Mouse (Mus musculus): ENCODE results near the gene Pum1. TPM values are rescaled to one million over a fixed set of nuclear protein-coding genes. Genes with fewer than 3 reads are reported as not detected.

Pum1 gene
- total RNA-seq, 4 experiments from 2014 or later, result 62.4 to 92.5 (median 83.2) TPM

DNA sequence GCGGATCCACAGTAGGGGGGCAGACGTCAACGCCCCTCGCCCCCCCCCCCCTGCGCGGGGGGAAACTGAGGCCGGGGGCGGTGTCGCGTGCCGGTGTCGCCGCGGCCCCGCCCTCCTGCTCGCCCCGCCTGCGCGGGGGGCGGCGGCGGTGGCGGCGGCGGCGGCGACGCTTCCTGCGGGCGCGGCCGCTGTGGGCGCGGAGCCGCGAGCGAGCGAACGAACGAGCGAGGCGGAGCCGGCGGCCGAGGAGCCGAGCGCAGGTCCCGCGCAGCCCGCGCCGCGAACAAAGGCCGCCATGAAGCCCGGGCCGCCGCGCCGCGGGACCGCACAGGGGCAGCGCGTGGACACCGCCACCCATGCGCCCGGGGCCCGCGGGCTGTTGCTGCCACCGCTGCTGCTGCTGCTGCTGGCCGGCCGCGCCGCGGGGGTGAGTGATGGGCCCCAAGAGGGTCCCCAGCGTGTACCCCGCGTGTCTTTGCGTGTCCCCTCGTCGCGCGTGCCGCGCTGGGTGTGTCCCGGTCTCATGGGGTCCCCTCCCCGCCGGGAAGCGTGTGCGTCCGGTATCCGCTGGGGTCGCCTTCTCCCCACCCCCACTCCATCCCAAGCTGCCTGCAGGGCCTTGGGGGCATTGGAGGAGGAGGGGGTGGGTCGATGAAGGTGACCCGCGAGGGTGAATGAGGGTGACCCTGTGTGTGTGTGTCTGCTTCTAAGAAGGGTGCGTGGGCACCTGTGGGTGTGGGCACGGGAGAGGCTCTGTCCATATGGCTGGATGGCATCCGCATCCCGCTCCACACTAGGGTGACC, 129.5 kb downstream of the Pum1 start, which contains the start of gene Sdc3:
Gene Sdc3, plus strand, starts transcription at position 162 of the 804 bp plus-strand sequence.
- DNase-seq, result peak; percentile 45

DNA sequence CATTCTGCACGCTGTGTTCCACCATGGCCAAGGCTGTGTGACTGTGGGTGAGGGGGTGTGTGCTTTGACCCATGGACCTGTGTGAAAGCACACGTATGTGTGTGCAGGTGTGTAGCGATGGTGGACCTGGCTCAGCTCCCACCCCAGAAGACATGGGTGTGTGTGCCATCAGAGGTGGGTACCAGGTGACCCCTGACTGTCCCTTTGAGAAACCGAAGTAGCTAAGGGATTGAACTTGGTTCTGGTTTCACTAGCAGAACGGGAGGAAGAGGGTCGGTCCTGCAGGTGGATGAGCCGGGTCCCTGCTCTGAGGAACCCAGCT, 130.0 kb downstream of the Pum1 start:
- DNase-seq, result peak; percentile 36

DNA sequence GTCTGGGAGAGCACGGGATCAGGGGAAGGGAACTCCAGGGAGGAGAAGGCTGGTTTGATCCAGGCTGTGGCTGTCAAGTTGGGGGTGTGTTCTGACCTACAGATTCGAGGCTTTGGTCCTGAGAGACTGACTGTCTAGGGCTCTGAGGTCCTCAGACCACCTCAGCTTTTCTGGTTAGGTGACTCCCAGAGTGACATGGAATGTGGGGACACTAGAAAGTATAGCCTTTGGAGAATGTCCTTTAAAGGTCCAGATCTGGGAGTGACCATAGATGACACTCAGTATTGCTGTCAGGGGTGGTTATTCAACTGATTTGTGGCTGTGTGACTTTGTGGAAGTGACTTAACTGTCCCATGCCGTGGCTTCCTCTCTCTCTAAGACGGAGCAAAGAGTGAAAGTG, 131.7 kb downstream of the Pum1 start:
- peak; percentile 35 for DNase-seq

DNA sequence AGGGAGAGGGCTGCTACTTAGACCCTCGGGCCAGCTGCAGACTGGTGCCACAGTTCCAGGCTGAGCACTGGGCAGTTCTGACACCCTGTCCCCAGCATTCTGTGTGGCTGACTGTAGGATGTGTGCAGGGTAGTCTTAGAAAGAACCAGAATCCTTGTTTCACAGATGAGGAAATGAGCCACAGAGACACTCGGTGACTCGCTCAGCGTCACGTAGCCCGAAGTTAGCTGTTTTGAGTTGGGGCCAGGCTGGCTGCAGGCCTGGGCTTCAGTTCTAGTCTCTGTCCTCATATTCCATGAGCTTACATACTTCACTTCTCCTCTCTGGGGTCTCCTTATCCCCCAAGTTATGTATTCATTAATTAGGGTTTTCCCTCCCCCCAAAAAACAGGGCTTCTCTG, 132.8 kb downstream of the Pum1 start:
- DNase-seq, result no peak

DNA sequence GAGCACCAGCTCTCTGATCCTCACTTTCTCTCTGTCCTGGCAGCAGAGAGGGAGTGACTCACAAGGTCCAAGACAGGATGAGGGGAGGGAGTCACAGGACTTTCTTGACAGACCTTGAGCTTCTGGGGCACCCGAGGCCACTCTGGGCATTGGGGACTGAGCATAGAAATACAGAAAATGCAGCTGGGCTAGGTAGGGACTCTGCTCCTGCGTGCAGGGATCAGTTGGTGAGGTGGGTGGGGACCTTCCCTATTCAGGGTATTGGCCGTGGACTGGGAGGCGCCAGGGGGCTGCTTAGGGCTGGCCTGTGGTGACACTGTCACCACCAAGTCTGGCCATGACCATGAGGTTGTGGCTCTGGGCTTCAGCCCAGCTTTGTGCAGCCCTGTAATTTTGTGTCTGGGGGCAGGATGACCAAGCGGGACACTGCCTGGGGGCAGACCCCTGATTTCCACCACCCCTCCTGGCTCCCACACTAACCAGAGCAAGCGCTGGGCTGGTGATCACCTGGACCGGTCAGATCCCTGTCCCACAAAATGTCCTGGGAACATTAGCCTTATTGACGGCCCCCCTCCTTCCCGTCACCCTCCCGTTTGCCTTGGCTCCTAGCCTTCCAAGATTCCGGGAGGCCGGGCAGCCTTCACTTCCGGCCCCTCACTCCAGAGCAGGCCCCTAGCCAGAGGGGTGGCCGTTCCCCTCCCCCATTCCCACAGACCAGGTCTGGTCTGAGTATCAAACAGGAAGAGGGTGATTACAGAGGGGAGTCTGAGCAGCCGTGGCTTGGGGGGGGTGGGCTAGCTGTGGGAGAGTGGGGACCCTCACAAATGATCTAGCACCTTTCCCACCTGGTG, 134.3 kb downstream of the Pum1 start:
- peak; percentile 84 for DNase-seq

DNA sequence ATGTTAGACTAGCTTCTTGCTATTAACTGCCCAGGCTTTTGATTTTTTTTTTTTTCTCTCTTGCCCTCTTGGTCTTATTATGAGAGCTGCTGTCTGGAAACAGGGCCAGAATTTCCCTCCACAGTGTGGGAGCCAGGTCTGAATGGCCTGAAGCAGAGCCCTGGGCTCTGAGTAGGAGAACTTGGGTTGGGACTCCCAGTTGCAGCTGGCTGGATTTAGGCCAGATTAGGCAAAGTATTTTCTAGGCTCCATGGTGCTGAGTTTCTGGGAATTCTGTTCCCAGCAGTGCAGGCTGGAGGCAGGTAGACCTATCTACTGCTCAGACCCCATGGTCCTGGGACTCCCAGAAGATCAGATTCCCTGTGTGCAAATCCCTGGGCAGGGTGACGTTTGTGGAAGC, 135.3 kb downstream of the Pum1 start:
- no peak for DNase-seq

DNA sequence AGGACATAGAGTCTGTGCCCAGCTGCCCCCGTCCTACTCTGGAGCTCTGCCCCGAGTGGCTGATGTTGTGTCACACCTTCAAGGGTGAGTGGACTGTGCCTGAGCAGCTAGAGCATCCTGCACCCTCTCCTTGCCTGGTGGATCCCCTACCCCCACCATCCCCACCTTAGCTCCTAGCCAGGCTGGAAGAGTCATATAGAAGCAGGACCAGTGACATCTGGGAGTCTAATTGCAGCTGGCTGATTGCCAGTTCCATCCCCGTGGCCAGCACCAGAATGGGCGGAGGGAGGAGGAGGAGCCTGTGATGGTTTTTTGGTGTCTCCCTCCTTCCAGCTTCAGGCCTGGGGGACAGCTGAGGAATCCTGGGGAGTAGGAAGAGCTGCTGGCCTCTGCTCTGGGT, 136.0 kb downstream of the Pum1 start:
- peak; percentile 63 for DNase-seq

DNA sequence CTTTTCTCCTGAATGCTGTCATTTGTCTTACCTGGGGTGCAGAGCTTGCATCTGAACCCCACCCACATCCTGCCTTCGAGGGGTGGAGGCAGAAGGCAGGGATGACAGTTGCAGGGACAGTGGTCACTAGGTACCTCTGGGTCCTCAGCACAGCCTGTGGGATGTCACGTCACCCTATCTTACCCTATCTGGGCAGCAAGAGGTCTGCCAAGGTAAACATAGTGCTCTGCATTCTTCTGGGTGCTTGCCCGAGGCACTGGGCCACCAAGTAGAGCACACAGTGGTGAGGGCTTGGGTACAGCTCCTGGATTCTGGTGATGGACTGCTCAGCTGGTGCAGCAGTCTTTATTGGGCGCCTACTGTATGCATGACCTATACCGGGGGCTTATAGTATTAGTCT, 136.5 kb downstream of the Pum1 start:
- DNase-seq, result peak; percentile 45

DNA sequence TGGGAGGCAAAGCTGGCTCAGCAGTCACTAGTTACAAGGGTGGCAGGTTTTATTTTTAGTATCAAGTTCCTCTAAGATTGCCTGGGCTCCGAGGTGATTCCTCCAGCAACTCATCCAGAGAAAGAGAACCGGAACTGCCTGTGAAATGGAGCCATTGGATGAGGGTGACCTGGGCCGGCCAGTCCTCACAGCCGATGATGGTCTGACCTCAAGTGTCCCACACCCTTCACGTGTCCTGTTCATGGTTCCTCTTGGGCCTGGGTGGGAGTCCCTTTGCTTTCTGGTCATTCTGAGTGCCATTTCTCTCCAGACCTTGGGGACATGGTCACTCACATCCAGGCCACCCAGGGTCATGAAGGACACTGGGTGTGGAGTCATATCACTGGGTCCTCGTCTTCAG, 137.0 kb downstream of the Pum1 start:
- peak; percentile 26 for DNase-seq

DNA sequence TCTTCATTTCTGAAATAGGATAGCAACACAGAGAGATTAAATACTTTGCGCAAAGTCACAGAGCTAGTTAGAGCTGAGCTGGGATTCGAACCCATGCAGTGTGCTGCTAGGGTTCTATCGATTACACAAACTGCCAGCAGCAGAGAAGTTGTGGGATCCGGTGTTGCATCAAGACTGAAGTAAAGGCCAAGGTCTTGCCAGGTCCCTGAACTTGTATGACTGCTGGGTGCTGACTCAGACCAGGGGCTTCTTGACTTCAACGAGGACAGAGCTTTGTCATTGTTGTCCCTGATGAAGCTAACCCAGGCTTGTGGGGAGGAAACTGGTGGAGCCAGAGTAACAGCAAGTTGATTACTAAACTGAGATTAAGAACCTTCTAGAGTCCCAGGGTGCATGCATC, 138.1 kb downstream of the Pum1 start:
- DNase-seq, result peak; percentile 82

DNA sequence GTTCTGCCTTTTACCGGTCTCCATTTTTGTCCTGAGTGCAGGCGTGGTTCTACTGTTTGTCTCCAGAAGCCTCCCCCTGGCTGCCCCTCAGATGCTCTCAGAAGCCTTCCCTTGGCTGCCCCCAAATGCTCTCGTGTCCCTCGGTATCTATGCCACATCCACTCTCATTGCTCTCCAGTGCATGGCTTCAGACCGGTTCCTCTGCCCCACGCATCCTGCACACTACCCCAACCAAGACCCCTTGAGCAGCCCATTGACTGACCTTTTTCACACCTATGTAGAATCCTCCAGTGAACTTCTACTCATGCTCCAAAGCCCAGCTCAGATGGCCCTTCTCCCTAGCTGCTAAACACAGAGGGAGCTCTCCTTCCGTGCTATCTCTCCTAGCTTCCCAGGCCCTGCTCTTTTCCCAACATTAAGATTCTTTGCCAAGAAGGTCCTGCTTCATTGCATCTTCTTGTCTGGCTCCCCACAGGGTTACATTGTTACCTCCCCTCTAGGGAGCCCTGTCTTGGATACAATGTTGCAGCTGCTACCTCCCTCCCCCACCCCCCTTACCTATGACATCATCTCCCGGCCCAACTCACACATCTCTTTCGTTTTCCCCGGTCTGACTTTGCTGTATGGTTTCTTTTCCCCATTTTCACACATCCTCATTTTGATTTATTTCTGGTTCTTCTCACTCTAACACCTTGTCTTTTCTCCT, 138.7 kb downstream of the Pum1 start:
- DNase-seq, result peak; percentile 31

DNA sequence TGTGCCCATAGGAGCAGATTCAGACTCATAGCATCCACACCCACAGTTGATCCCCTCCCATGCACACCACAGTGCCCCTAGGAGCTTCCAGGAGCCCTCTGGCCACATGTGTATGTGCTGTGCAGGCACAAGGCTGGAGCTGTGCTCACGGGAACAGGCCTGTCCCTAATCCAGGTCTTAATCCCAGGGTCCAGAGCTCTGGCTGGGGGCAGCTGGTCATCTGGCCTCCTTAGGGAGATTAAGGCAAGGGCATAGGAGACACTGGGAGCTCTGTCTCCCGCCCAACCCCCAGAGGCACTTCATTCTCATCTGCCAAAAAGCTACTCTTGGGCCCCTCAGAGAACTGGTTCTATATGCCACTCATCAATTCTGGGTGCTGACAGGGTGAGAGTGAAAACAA, 140.5 kb downstream of the Pum1 start:
- no peak for DNase-seq

DNA sequence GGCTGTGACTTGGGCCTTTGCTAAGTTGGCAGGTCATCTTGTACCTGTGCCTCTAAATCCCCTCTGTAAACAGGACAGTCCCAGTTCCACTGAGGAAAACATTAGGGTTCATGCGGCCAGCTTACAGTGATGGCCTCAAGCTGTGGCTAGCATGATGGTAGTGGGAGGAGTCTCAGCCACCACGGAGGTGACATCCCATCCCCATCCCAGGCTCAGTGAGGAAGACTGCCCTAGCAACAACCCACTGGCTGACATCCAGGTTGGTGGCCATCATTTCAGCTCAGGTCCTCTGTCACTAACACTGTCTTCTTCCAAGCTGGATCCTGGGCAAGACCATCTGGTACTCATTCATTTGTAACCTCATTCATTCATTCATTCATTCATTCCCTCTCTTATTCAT, 141.2 kb downstream of the Pum1 start:
- DNase-seq, result no peak

DNA sequence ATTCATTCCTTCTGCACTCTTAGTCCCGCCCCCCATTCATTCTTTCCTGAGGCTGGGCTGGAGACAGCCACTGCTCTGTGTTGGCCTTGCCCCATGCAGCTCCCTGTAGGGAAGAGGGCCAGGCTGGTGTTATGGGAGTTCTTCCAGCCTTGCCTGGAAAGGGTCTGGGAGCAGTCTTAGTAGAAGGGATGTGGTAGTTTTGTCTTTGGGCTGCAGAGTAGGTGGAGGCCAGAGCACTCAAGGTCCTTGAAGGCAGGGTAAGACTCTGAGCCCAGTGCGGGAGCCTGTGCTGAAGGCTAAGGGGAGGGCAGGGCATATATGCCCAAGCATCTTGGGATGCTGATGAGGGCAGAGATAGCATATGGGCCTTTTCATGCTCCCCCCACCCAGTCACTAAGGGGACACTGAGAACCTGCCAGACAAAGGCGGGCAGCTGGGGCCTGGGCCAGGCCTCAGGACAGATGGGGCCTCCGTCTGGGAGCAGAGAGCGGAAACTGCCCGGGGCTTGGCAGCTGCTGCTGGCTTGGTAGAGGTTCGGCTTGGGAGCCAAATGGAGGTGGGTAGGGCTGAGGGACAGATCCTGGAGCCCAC, 141.7 kb downstream of the Pum1 start:
- peak; percentile 47 for DNase-seq

DNA sequence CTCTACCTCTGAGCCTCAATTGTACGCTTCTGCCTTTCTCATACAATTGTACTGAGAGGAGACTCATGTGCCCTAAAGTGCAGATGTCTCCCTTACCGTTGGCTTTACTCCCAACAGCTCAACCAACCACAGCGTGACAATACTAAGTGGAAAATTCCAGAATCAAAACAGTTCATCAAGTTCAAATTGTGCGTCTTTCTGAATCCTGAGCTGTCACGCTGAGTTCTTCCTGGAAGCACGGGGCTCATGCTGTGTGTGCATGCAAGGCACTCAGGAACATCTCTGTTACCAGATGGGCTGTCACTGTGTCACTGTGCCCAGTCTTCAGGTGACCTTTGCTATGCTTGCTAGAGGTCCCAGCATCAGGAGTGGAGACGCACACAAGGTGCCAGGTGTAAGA, 142.6 kb downstream of the Pum1 start:
- no peak for DNase-seq

DNA sequence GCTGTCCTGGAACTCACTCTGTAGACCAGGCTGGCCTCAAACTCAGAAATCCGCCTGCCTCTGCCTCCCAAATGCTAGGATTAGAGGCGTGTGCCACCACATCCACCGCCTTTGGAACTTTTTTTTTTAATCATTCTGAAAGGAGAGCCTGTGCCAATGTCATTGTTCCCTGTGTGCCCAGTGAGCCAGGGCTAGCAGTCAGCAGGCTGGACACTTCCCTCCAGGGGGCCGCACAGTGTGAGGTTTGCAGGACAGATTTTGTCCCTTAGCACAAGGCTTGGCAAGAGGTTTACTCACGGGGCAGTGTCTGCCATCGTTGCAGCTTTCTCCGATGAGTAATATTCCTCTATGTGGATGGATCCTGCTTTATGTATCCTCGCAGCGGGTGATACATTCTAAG, 143.6 kb downstream of the Pum1 start:
- DNase-seq, result no peak

DNA sequence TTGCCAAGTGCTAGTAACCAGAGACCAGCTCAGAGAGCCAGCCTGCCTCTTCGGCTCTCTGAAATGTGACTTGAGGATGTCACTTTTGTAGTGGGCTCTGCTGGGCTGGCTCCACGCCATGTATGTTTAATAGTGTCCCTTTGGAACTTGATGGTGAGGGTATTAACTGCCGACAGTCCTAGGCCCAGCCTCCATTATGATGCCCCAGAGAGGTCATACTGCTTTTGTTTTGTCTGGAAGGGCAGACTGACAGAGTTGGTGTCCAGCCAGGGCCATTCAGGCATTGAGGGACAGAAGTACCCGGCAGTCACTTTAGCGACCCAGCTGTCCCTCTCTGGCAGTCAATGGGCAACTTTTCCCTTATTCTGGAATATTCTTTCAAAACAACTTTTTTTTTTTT, 146.7 kb downstream of the Pum1 start:
- DNase-seq, result no peak

DNA sequence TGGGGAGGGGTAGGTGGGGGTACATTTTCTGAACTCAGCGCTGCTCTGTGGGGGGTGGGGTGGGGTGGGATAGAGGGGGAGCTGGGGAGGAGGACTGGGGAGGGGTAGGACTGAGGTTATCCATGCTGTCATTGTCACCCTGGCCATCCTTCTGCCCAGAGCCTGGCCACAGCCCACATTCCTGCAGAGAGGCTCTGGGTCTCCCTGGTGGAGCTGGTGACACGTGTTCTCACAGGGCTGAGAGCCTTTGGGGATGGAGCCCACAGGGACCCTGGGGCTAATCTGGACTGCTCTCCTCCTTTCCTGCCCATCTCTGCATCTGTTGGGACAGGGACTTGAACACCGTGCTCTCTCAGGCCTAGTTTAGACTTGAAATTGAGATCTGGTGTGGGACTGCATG, 147.7 kb downstream of the Pum1 start:
- DNase-seq, result no peak

DNA sequence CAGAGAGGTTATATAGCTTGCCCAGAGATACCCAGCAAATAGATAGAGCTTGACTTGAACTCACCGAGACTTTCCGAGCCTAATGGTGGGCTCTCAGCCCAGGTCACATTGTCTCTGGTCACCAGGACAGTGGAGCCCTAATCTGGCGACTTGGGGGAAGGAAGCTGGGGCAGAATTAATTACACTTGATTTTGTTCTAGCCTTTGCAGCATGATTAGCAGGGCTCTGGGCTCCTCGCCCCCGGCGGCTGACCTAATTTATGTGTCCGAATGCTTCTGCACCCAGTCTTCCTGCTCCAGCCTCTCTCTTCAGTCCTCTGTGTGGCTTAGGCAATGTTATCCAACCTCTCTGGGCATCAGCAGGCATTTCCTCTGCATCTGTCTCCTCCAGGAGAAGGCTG, 148.3 kb downstream of the Pum1 start:
- no peak for DNase-seq

DNA sequence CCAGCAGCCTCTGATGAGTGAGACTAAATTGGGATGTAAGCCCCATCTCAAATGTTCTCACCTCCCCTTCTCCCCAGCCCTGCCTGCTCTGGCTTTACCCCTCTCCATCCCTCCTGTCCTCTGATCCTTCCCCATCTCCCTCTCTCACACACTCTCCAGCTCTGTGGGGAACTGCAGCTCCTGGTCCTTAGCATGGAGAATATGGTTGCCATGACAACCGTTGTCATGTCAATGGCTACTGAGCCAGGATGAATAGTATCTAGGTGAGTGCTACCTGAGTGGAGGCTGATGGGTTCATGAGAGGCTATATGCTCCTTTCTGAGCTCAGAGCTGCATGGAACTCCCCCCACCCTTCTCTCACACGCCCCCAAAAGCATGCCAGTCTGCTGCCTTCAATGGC, 150.8 kb downstream of the Pum1 start:
- no peak for DNase-seq

DNA sequence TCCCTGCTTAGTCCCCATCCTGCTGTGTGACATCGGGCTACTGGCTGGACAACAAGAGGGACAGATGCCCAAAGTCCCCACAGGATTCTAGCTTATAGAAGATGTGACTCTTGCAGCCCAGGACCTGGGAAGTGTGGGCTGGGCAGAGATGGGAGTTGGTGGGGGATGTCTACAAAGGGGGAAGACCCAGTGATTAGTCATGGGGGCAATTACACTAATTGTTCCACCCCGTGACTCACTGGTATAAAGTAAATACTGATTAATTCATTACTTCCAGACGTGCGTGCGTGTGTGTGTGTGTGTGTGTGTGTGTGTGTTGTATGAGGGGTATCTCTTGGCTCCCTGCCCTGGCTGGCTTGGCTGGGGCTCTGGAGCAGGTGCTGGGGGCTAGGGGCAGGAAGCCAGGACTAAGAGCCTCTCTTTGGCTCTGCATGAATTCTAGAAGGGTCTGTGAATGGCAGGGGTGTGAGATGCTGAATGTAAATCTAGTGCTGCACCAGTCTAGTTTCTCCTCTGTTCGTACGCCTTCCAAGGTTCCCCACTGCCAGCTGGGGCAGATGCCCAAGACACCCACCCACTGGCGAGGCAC, 151.7 kb downstream of the Pum1 start:
- DNase-seq, result no peak

DNA sequence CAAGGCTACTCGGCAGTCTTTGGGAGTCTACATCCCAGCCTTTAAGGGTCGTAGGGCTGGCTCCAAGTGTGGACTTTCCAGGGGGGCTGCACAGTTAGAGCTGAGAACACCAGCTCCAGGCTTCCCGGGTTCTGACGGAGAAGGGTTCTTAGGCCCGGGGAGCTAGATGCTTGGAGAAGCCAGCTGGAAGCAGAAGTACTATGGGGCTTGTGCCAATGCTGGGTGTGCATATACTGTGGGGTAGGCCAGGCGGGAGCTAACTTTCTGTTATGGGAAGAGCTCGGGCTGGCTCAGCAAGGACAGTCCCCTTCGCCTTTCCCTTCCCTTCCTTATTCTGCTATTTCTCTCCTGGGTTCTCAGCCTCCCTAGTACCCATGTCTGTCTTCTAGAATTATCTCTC, 152.7 kb downstream of the Pum1 start:
- no peak for DNase-seq

DNA sequence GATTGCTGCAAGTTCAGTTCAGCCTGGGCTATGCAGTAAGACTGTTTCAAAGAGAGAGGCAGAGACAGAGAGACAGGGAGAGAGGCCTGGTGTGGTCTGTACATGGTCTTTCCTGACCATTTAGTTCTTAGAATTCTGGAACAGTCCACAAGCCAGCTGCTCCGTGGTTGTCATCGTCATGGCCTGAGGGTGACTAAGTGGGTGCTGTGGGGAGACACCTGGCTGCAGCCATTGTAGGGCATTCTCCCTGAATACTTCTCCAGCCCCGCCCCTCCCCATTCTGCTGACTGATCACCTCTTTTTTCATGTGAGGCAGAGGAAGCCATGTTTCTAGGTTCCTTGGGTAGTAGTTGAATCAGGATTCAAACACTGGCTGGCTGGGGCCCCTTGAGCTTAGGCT, 156.7 kb downstream of the Pum1 start:
- DNase-seq, result no peak

All from adrenal gland, adult 8-10 months (tissue).